Mouse (Mus musculus): Measurements from ENCODE around the gene Lzts2. TPM values are rescaled to one million over a fixed set of nuclear protein-coding genes. Genes with fewer than 3 reads are reported as not detected.
A peak's percentile ranks its signal among the peaks of the same experiment; 100 is the strongest.

Gene Lzts2
- polyA plus RNA-seq, 1 experiment from 2014 or later, result 4.6 TPM

DNA sequence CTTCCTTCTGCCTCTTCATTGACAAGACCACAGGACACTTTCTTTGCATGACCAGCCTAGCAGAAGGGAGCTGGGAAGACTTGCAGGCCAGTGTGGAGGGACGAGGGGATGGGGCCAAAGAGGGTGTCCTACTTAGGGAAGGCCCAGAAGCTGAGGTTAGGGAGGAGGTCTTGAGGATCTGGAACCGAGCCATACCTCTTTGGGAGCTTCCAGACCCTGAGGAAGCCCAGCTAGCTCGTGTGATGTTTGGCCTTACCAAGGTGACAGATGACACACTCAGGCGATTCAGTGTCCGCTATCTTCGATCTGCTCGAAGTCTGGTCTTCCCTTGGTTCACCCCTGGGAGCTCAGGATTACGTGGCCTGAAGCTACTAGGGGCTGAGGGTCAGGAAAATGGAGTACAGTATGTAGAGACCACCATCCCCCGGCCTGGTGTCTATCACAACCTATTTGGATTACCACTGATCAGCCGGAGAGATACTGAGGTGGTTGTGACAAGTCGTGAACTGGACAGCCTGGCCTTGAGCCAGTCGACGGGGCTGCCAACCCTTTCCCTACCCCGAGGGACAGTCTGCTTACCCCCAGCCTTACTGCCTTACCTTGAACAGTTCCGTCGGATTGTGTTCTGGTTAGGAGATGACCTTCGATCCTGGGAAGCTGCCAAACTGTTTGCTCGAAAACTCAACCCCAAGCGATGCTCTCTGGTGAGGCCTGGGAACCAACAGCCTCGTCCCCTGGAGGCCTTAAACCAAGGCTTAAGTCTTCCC, 6.6 kb upstream of the Lzts2 start:
- Histone ChIP-seq H3K27ac (ENCODE audit: low read length) (peak overlapping the region; percentile 81), H3K9me3 (replicated peaks; ENCODE audit: control insufficient read depth, low read length) (no peaks in the 10 kb centered on the region), H3K4me3 (ENCODE audit: low read depth, low read length) (peak overlapping the region; percentile 99), H3K27me3 (ENCODE audit: control insufficient read depth, insufficient read depth, low read depth, low read length) (no peaks in the 10 kb centered on the region), H3K36me3 (ENCODE audit: control insufficient read depth, insufficient read depth) (peaks cover 19% of the 10 kb centered on the region), H3K4me1 (ENCODE audit: control insufficient read depth, low read depth, low read length) (peaks cover 17% of the 10 kb centered on the region), H3K4me2 (ENCODE audit: low read depth, low read length) (peak overlapping the region; percentile 95), H3K9ac (ENCODE audit: low read depth, low read length) (peak overlapping the region; percentile 91)
- 72% methylated on average over 20 of the region's 20 CpGs for WGBS (ENCODE audit: insufficient replicate concordance)
- no peak for ATAC-seq (ENCODE audit: low read depth)

DNA sequence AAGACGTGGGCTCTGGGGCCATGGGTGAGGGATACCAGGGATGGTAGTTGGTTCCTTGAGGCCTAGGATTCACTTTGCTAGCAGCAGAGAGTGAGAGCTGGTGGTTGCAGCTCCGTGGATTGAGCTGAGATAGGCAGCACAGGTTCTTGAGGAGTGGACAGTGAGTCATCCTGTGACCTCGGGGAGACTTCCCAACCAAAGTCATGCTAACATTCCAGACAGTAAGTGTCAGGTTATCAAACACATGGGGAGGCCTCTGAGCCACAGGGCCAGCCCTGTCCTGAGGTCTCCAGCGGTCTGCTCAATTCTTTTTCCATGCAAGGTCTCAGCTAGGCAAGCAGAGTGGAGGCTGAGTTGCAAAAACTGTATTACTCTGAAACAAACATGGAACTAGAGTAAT, 3.6 kb upstream of the Lzts2 start:
- Histone ChIP-seq H3K4me1 (ENCODE audit: control insufficient read depth, low read depth, low read length) (peaks cover 30% of the 10 kb centered on the region), H3K36me3 (ENCODE audit: control insufficient read depth, insufficient read depth) (peaks cover 15% of the 10 kb centered on the region), H3K27me3 (ENCODE audit: control insufficient read depth, insufficient read depth, low read depth, low read length) (no peaks in the 10 kb centered on the region), H3K4me2 (ENCODE audit: low read depth, low read length) (no peak overlapping the region), H3K9ac (ENCODE audit: low read depth, low read length) (no peak overlapping the region), H3K27ac (ENCODE audit: low read length) (no peak overlapping the region), H3K9me3 (replicated peaks; ENCODE audit: control insufficient read depth, low read length) (no peaks in the 10 kb centered on the region), H3K4me3 (ENCODE audit: low read depth, low read length) (no peak overlapping the region)
- no peak for ATAC-seq (ENCODE audit: low read depth)
- 73% methylated on average over 4 of the region's 4 CpGs for WGBS (ENCODE audit: insufficient replicate concordance)

DNA sequence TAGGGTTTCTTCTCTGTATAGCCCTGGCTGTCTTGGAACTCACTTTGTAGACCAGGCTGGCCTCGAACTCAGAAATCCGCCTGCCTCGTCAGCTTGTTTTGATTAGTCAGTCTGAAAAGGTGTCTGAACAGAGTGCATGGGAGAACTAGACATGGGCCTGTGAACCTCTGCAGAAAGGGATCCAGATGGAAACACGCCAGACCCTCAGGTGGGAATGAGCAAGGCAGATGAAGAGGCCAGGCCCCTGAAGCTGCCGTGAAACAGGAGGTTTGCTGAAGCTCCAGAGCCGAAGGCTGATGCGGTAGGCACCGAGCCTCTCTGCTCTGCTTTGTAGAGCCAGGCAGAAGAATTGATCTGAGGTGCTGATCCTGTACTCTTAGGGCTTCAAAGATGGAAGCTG, 2.0 kb upstream of the Lzts2 start:
- no peaks in the 10 kb centered on the region; the same call in 1 of the 2 replicates for H3K27me3 ChIP-seq (ENCODE audit: control insufficient read depth, insufficient read depth, low read depth, low read length)
- no peak overlapping the region for H3K9ac ChIP-seq (ENCODE audit: low read depth, low read length)
- no peak overlapping the region for H3K4me2 ChIP-seq (ENCODE audit: low read depth, low read length)
- no peak overlapping the region for H3K27ac ChIP-seq (ENCODE audit: low read length)
- H3K4me3 ChIP-seq (ENCODE audit: low read depth, low read length), result no peak overlapping the region
- WGBS (ENCODE audit: insufficient replicate concordance), result 80% methylated on average over 8 of the region's 8 CpGs
- H3K36me3 ChIP-seq (ENCODE audit: control insufficient read depth, insufficient read depth), result peaks cover 15% of the 10 kb centered on the region
- peaks cover 32% of the 10 kb centered on the region for H3K4me1 ChIP-seq (ENCODE audit: control insufficient read depth, low read depth, low read length)
- no peak for ATAC-seq (ENCODE audit: low read depth)
- H3K9me3 ChIP-seq (replicated peaks; ENCODE audit: control insufficient read depth, low read length), result no peaks in the 10 kb centered on the region

DNA sequence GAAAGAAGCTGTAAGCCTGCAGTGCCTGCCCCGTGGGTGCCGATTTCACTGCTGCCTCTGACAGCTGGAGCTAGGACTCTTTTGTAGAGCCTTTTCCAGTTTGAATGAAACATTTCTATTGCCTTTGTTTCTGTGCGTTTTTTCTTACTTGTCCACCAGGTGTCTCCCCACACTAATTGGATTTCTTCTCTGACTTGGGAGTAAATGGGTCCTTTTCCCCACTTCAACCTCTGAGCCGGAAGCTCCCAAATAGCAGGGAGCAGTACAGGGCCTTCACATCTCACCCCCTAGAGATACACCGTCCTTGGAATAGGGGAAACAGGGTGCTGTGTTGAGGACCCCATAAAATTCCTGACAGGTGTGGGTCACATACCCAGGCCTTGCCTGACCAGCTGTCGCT, 1.6 kb upstream of the Lzts2 start:
- Histone ChIP-seq H3K4me2 (ENCODE audit: low read depth, low read length) (no peak overlapping the region), H3K9me3 (replicated peaks; ENCODE audit: control insufficient read depth, low read length) (no peaks in the 10 kb centered on the region), H3K4me1 (ENCODE audit: control insufficient read depth, low read depth, low read length) (peaks cover 28% of the 10 kb centered on the region), H3K36me3 (ENCODE audit: control insufficient read depth, insufficient read depth) (peaks cover 15% of the 10 kb centered on the region), H3K4me3 (ENCODE audit: low read depth, low read length) (no peak overlapping the region), H3K27ac (ENCODE audit: low read length) (no peak overlapping the region), H3K9ac (ENCODE audit: low read depth, low read length) (no peak overlapping the region), H3K27me3 (ENCODE audit: control insufficient read depth, insufficient read depth, low read depth, low read length) (no peaks in the 10 kb centered on the region; the same call in none of the 2 replicates)
- no peak for ATAC-seq (ENCODE audit: low read depth)
- 46% methylated on average over 6 of the region's 6 CpGs for WGBS (ENCODE audit: insufficient replicate concordance)

DNA sequence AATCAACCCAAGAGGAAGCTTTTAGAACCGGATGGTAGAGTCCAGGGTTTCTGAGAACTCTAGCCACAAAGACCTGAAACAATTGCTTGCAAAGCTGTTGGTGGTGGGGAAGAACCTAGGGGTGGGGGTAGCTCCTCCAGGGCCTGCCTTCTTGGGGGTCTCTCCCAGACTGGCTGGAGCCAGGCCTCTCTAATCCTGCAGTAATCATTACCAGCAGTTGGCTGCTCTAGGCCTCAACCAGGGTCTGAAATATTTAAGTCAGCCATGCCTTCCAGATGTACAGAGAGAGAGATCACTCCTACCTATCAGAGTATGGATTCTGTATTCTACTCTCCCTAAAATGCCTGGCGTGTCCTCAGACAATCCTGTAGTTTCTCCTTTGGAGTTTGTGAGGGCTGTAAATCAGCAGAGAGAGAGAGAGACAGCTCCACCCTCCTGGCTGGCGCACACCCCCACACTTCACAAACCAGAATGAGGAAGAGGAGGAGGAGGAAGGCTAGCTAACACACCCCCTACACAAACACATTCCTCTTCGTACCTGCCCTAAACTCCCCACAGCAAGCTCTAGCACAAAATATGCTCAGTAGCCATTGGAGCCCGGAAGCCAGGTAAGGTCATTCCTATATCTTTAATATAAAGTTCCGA, 511 bp upstream of the Lzts2 start:
- 40% methylated on average over 6 of the region's 6 CpGs for WGBS (ENCODE audit: insufficient replicate concordance)
- H3K9ac ChIP-seq (ENCODE audit: low read depth, low read length), result no peak overlapping the region
- H3K4me3 ChIP-seq (ENCODE audit: low read depth, low read length), result no peak overlapping the region
- H3K4me2 ChIP-seq (ENCODE audit: low read depth, low read length), result 0 out of 2 replicates have a peak overlapping the region, but pooled peaks have one; percentile 4
- H3K4me1 ChIP-seq (ENCODE audit: control insufficient read depth, low read depth, low read length), result peaks cover 26% of the 10 kb centered on the region
- no peaks in the 10 kb centered on the region; the same call in none of the 2 replicates for H3K27me3 ChIP-seq (ENCODE audit: control insufficient read depth, insufficient read depth, low read depth, low read length)
- H3K9me3 ChIP-seq (replicated peaks; ENCODE audit: control insufficient read depth, low read length), result no peaks in the 10 kb centered on the region
- peaks cover 15% of the 10 kb centered on the region for H3K36me3 ChIP-seq (ENCODE audit: control insufficient read depth, insufficient read depth)
- H3K27ac ChIP-seq (ENCODE audit: low read length), result no peak overlapping the region
- ATAC-seq (ENCODE audit: low read depth), result no peak

DNA sequence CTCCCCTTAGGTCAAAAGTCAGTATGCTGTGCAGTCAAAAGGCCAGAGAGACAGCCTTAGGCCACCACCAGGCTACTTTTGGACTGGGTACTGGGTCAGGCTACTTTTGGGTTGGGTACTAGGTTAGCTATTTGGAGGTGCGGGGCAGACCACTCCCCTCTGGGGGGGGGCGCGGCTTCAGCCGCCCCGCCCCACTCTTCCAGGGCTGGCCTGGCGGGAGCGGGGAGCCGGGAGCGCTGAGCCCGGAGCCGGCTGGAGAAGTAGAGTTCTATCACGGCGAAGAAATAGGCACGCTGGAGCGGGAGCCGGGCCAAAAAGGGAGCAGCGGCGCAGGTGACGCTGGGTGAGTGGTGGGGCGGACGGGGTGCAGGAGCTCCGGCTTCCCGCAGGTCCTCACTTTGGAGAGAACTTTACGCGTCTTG, 778 bp downstream of the Lzts2 start:
- peak; percentile 49 for ATAC-seq (ENCODE audit: low read depth)
- H3K4me1 ChIP-seq (ENCODE audit: control insufficient read depth, low read depth, low read length), result peaks cover 24% of the 10 kb centered on the region
- no peaks in the 10 kb centered on the region for H3K9me3 ChIP-seq (replicated peaks; ENCODE audit: control insufficient read depth, low read length)
- 0% methylated on average over 25 of the region's 25 CpGs for WGBS (ENCODE audit: insufficient replicate concordance)
- H3K4me3 ChIP-seq (ENCODE audit: low read depth, low read length), result peak overlapping the region; percentile 61
- H3K27ac ChIP-seq (ENCODE audit: low read length), result peak overlapping the region; percentile 70
- H3K27me3 ChIP-seq (ENCODE audit: control insufficient read depth, insufficient read depth, low read depth, low read length), result no peaks in the 10 kb centered on the region; the same call in none of the 2 replicates
- H3K9ac ChIP-seq (ENCODE audit: low read depth, low read length), result peak overlapping the region; percentile 19
- peaks cover 14% of the 10 kb centered on the region for H3K36me3 ChIP-seq (ENCODE audit: control insufficient read depth, insufficient read depth)
- peak overlapping the region; percentile 89 for H3K4me2 ChIP-seq (ENCODE audit: low read depth, low read length)

DNA sequence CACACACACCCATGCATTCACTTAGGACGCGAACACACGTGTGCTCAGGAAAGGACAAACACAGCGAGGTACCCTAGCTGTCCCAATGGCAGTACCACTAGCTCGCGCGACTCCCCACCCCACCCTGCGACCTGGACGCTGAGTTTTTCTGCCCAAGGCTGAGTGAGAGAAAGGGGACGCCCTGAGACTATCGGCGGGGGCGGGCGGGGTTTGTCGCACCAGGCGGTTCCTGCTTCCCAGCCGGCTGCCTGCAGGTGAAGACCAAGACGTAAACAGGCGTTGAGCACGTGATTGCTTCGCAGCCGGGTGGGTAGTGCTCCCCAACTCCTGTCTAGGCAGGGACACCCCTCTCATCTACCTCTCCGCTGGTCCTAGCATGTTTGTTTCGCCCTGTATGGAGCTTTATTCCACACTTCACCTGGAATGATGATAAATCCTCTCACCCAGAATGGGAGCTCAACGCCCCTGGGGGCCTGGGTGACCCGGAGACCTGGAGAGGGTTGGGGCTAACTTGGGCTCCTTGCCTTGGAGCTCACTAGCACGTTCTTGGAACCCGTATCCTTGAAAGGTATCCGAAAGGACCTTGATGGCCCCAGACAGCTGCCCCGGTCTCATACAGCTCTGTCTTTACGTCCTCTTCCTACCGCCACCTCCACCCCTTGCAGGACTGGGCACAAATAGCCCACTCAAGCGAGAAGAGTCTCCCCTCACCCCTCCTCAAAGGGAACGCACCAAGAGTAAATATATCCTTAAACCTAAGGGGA, 1.5 kb downstream of the Lzts2 start:
- H3K9me3 ChIP-seq (replicated peaks; ENCODE audit: control insufficient read depth, low read length), result no peaks in the 10 kb centered on the region
- peak; percentile 12; the same call in 1 of the 2 replicates for ATAC-seq (ENCODE audit: low read depth)
- peak overlapping the region; percentile 37 for H3K27ac ChIP-seq (ENCODE audit: low read length)
- H3K4me1 ChIP-seq (ENCODE audit: control insufficient read depth, low read depth, low read length), result peaks cover 24% of the 10 kb centered on the region
- H3K27me3 ChIP-seq (ENCODE audit: control insufficient read depth, insufficient read depth, low read depth, low read length), result no peaks in the 10 kb centered on the region; the same call in none of the 2 replicates
- WGBS (ENCODE audit: insufficient replicate concordance), result under 1% methylated on average over 34 of the region's 34 CpGs
- H3K9ac ChIP-seq (ENCODE audit: low read depth, low read length), result peak overlapping the region; percentile 21
- peaks cover 9% of the 10 kb centered on the region for H3K36me3 ChIP-seq (ENCODE audit: control insufficient read depth, insufficient read depth)
- H3K4me2 ChIP-seq (ENCODE audit: low read depth, low read length), result peak overlapping the region; percentile 89
- peak overlapping the region; percentile 61 for H3K4me3 ChIP-seq (ENCODE audit: low read depth, low read length)

DNA sequence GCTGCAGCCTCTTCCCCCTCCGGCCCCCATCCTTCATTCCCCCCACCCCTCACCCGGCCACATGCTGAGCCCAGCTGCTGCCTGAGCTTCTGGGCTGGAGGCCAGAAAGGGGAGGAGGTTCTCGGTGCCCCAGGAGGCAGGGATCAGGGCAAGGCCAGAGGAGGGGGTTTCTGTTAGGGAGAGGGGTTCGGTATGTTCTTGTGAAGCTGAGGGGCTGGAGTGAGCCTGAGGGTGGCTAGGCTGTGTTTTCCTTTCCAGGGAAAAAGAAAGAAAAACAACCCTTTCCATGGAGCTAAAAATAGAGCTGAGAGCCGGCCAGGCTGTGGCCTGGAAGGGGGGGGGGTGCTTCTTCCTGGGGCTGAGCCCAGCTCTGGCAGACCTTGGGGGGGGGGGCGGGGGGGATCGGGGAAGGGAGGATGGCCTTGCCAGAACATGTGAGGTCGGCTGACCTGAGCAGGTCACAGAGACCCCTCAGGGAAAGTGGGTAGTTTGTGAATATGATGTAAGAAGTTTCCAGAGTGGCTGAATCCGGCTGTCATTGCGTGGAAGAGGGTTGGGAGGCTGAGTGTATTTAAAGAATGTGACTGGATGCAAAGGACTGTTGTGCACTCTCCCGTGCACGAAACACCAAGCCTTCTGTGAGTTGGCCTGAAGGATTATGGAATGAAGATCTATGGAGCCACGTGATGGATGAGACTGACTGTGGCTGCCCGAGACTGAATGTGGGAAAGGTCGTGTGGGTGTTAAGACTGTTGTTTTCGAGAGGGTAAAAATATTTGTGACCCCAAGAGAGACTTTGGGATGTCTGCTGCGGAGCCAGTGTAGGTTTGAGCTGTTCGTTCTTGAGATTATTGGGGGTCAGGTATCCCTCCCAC, 2.4 kb downstream of the Lzts2 start:
- ATAC-seq (ENCODE audit: low read depth), result no peak
- Histone ChIP-seq H3K27ac (ENCODE audit: low read length) (peak overlapping the region; percentile 49), H3K4me3 (ENCODE audit: low read depth, low read length) (peak overlapping the region; percentile 61), H3K9ac (ENCODE audit: low read depth, low read length) (peak overlapping the region; percentile 21; the same call in 1 of the 2 replicates), H3K36me3 (ENCODE audit: control insufficient read depth, insufficient read depth) (peaks cover 2% of the 10 kb centered on the region; the same call in 1 of the 2 replicates), H3K4me1 (ENCODE audit: control insufficient read depth, low read depth, low read length) (peaks cover 24% of the 10 kb centered on the region), H3K9me3 (replicated peaks; ENCODE audit: control insufficient read depth, low read length) (no peaks in the 10 kb centered on the region), H3K27me3 (ENCODE audit: control insufficient read depth, insufficient read depth, low read depth, low read length) (no peaks in the 10 kb centered on the region; the same call in none of the 2 replicates), H3K4me2 (ENCODE audit: low read depth, low read length) (peak overlapping the region; percentile 89)
- 2% methylated on average over 16 of the region's 18 CpGs for WGBS (ENCODE audit: insufficient replicate concordance)
